Mouse (Mus musculus): ENCODE data around the gene Bcl7b.
"Not testable (repeated sequence)": the region's sequence is repeated elsewhere in the genome, so short reads cannot be mapped to it uniquely, and the experiment has no call there.

Bcl7b gene

DNA sequence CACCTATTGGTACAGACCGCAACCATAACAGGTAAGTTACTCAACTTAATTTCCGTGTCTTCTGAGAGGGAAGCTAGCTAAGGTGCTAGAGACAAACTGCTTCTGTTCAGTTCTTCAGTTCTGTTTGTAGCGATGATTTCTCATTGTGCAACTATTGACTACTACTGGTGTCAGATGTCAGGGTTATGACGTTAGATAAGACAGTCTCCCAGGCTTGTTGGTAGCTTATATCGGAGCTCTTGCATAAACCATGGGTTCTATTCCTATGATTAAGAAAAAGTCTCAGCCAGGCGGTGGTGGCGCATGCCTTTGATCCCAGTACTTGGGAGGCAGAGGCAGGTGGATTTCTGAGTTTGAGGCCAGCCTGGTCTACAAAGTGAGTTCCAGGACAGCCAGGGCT is 54.0 kb downstream of the Bcl7b start:
- no peak for DNase-seq

DNA sequence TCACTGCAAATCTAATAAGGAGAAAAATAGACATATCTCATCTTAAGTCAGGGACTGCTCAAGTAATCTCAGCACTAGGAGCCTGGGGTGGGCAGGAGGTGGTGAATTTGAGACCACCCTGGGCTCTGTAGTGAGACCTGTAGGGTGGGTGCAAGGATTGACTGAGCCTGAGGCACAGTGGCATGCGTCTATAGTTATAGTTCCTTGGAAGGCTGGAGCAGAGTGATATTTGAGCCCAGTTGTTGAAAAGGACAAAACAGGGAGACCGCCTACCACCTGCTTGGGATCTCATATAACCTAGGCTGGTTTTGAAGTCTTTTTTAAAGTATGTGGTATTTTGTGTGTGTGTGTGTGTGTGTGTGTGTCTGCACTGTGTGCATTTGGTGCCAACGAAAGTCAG is 56.1 kb downstream of the Bcl7b start:
- no peak for DNase-seq

DNA sequence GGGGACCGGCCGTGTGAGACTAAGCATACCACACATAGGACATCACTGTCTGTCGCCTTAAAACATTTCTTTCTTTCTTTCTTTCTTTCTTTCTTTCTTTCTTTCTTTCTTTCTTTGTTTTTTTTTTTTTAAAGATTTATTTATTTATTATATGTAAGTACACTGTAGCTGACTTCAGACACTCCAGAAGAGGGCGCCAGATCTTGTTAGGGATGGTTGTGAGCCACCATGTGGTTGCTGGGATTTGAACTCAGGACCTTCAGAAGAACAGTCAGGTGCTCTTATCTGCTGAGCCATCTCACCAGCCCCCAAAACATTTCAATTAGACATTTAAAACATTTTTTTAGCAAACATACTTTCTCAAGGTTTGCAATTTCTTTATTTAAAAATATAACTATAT is 57.8 kb downstream of the Bcl7b start:
- not testable (repeated sequence) for DNase-seq

DNA sequence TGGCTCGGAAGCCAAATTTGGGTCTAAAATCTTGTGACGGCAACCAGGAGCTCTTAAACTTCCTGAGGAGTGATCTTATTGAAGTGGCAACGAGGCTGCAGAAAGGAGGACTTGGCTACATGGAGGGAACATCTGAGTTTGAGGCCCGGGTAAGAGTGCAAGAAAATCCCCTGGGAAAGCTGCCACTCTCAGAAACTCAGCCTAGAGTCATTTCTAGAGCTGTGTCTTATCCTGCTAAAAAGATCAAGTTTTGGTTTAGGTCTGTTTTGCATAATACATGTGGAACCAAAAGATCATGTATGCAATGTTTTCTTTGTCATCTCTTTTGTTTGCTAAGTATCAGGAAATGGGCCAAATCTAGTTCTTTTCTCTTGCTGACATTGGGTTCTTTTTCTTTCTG is 62.1 kb downstream of the Bcl7b start:
- DNase-seq: no peak

Data from kidney, adult 9 months (tissue).